Mouse (Mus musculus): ENCODE results near the gene Lcp2. TPM values are rescaled to one million over a fixed set of nuclear protein-coding genes. Genes with fewer than 3 reads are reported as not detected.

Gene Lcp2
- total RNA-seq (2021), result 1 to 10 TPM; 1.3 TPM
- long read RNA-seq, experiment 1, result 0 reads
- long read RNA-seq, experiment 2, partial matches to known transcripts, result 0 of 1 reads
- long read RNA-seq, experiment 2, other reads (novel, unspliced or antisense), result 1 of 1 reads

DNA sequence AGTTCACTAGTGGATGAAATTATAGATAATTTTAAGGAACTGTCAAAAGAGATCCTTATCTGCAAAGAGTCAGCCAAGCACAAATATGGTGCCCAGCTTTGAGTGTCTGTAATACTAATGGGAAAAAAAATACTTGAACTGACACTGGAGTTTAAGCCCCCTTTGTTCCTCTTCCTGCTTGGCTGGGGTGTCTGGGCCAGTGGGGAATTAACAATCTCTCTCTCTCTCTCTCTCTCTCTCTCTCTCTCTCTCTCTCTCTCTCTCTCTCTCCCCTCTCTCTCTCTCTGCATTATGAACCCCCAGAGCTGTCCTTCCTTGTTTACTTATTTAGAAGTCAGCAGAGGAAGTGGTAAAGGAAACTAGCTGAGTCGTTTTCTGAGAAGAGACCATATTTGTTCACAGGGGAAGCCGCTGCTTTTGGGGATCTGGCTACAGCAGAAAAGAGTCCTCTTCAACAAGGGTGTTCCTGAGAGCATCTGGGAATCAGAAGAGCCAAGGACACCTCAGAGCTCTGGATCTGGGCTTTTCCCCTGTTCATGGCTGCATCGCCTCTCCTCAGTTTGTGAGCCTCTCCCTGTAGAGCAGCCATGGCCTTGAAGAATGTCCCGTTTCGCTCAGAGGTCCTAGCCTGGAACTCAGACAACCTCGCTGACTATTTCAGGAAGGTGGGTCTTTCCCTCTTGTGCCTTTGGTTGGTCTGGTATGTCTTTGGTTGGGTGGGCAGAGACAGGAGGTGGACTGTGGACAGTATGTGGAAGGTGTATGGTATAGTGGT, at the start of gene Lcp2:
TSS of gene Lcp2 (plus strand) at position 154 of the 775 bp plus-strand sequence.
- intact Hi-C loops (cut with DNase I), result no loop called here
- no peak for DNase-seq

DNA sequence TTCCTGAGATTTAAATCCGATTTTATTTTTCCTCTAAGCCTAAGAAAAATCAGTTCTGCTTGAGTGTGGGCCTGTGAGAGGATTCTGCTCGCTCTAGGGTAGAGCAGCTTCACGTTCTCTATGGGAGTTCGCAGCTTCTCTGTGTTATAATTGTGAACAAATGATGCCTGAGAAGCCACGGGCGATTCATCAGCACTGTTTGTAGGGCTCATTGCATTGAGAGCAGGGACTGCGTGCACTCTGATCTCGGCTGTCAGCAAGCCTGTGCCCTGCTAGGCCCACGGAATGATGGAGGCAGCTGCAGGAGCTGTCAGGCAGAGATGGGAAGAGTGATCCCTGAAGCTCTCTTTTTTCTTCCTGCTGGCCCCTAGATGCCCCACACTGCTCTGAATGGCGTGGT, 48.5 kb upstream of the Lcp2 start:
- DNase-seq, result no peak
- intact Hi-C loops (cut with DNase I), result no loop called here

DNA sequence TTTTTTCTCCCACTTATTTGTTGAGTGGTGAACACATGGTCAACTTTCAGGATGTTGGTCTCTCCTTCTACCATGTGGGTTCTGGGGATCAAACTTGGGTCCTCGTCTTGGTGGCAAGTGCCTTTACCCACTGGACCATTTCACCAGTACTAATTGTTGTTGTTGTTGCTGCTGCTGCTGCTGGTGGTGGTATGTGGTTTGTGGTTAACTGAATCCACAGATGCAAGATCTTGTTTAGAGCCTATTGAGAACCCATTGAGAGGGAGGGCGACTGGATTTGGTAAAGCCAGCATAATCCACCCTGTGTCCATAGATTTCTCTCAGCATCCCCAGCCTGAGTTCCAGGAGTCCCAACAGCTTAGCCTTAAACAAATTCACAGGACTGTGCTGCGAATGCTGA, 46.3 kb upstream of the Lcp2 start:
- intact Hi-C loops (cut with DNase I), result no loop called here

DNA sequence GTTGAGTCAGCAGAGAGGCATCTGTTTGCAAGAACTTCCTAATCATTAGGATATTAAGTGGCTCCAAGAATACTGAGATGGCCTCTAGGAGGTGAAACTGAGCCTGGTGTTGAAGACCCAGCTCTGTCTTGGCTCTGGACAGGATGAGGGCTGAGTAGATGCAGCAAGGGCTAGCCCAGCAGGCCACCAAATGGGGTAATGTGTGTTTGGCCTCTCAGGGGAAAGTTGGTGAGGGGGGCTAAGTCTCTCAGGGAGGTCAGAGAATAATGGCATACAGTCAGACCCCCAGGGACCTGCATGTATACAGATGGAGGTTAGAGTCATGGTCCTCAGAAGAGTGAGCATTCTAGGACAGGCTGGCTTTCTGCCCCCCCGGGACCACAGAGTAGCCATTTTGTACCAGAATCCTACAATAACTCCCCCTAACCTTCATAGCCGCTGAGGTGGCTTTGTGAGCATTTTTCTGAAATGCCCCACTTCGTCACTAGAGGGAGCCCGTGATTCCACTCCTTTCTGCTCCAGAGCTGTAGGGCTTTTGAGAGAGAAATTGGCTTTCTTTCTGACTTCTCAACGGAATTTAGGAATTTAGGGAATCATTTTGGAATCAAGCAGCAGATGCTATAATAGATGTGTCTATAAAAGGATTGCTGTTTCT, 44.7 kb upstream of the Lcp2 start:
- DNase-seq, result peak; percentile 30 to 32
- intact Hi-C loops (cut with DNase I), result loop anchor here (2.0 kb wide), 1 partner anchor 71 kb away; no protein-coding TSS in a partner anchor

More for the DNA sequence above, 46.3 kb upstream of the Lcp2 start:
- no peak for DNase-seq

DNA sequence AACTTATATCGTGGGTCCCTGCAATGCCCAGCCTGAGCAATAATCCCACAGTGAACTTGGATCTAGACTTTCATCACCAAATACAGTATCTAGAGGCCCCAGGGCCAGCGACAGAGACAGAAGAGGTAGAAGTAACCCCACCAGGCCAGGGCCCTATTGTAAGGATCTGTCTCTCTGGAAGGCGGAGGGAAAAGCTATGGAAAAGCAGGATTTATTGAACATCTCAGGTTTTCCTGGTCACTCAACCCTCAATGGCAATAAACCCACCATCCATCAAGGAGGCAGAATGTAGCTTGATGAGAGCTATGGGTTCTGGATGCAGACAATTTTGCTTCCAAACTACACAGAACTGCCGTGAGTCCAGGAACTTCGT, 44.1 kb upstream of the Lcp2 start:
- intact Hi-C loops (cut with DNase I), result loop anchor here (2.0 kb wide), 1 partner anchor 70 kb away; no protein-coding TSS in a partner anchor
- no peak for DNase-seq

DNA sequence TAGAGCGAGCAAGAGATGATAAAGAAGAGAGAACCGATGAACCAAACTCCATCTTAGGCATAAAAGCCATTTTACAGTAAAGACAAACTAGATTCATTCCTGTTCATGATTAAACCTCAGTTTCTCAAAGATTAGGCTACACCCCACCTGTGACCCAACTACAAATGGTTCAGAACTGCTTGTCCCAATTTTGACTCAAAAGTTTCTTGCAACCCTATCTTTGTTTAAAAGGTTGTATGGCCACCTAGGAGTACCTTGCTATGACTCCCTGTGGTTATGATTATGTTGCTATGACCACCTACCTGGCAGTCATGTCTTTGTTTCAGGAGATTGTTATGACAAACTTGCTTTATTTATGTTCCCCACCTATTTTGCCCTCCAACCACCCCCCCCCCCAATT, 39.1 kb upstream of the Lcp2 start:
- DNase-seq, result no peak
- intact Hi-C loops (cut with DNase I), result loop anchor here (5.0 kb wide), 1 partner anchor 50 kb away; no protein-coding TSS in a partner anchor

DNA sequence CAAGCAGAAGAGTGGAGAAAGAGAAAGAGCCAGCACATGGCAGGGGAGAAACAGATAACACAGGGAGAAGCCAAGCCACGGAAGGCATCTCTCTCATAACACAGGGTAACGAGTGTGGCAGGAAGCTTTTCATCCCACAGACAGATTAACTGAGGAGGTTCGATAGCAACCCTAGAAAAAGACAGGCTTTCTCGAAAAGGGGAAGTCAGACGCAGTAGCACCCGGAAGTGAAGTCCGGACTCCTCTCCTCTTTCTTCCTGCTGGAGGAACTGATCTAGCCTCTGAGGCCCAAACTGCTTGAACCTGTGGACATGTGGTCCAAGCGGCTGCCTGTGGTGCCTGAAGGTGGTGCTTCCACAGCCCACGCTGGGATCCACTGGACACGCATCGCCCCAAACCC, 38.5 kb upstream of the Lcp2 start:
- DNase-seq, result no peak
- intact Hi-C loops (cut with DNase I), result loop anchor here (5.0 kb wide), 1 partner anchor 51 kb away; no protein-coding TSS in a partner anchor

DNA sequence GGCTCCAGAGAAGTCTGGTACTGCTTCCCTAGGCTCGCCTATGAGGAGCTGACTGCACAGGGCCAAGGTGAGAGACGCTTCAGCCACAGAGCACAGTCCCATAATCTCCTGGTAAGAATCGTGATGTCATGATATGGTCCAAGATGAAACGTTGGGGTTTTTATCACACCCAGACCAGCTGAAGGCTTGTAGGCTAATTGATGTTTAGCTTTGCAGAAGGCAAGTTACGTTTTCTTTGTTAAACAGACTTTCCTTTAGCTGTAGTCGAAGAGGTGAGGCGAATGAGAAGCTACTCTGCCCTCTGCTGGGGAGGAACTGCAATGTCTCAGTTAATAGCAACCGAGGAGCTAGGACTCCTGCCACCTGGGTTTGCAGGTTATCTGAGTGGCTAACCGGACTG, 38.0 kb upstream of the Lcp2 start:
- no peak for DNase-seq
- intact Hi-C loops (cut with DNase I), result loop anchor here (5.0 kb wide), 1 partner anchor 51 kb away; no protein-coding TSS in a partner anchor

DNA sequence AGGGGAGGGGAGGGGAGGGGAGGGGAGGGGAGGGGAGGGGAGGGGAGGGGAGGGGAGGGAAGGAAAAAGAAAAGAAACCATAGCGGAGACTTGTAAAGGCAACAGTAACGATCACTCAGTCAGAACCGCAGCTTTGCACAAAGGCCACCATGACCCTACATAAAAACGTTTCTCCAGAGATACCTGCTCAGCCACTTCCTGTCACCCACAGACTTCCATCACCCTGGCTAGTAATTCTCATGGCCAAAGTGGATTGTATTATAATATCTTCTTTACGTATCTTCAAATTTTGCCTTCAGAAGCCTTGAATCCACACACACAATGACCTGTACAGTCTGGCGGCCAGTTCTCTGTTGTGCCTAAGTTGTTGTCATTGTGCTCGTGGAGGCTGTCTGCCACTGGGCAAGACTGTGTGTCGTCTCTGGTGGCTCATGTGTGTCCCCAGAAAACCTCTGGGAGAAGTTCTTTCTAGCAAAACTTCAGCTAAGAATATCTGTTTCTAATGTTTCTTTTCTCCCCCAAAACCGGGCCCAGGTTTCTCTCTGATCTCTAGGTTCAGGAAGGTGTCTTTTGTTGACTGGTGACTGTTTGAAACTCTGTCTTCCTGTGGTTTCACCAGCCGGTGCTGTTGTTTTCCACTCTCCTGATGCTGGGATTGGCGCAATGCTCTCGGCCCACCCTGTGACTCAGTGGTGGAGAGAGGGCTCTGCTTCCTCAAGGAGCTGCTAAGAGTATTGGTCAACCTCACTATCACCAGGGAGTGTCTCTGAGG, 37.2 kb upstream of the Lcp2 start:
- no peak for DNase-seq
- intact Hi-C loops (cut with DNase I), result loop anchor here (5.0 kb wide), 1 partner anchor 52 kb away; no protein-coding TSS in a partner anchor

DNA sequence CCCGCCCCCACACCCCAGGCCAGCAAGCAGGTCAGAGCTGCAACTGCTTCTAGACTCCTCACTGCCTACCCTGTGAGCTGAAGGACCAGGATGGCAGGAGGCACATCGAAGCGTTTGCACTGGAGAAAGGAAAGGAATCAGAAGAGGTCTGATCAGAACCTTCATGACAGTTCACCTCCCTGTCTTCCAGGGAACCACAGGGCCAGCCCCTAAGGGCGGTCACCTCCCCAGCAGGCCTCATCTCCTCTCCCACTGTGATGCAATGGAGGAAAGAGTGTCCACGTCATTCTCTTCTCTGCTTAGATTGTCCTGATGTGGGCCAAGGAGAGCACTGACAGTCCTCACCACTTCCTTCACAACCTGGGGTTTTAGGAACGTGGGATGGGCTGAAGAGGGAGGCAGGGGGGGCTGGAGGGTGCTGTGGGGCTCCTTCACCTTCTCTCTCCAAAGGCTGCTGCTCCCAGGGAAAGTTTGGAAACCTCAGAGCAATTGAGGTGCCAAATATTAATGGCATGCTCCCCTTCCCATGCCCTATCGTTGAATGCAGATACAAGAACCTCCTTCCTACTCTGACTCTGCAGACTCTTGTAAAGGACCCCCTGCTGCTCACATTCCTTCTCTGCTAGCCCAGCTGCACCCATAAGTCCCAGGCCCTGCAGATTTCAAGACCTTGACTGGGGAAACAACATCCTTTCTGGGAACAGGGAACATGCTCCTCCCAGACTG, 36.4 kb upstream of the Lcp2 start:
- intact Hi-C loops (cut with DNase I), result no loop called here
- DNase-seq, result no peak

DNA sequence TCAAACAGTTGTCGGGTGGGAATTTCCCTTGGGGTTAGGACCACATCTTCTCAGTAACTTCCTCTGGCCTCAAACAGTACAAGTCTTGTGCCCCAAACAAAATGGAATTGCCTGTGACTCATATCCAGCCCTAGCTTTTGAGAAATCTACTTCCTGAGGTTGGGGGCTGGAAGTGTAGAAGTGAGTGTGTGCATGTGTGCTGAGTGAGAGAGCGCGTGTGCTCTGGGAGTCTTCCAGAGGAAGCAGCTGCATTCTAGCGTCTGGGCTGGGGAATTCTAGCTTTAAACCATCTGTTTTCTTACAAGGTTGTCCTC, 35.9 kb upstream of the Lcp2 start:
- no peak for DNase-seq

DNA sequence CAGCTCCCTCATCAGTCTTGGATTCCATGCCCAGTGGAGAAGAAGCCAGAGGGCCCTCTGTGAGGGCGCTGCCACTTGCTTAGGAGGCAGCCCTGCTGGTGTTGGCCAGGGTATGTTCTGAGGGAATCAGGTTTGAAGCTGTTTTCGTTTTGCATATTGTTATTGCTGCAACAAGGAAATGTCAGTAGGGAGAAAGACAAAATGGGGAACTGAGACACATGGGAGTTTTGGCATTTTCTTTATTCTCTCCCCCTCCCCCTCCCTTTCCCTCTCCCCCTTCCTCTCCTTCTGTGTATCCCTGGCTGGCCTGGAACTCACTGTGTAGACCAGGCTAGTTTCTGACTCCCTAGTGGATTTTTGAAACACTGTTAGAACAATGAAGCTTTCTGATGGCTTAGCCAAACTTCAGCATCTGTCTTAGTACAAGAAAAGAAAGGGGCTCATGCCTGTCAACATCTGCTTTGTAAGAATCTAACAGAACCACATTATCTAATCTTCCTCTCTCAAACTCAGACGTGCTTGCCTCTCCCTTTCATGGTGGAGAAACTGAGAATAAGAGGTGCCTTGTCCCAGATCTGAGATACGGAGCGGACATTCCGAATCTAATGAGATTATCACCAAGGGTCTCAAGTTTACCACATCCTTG, 34.6 kb upstream of the Lcp2 start:
- no peak for DNase-seq

More for the DNA sequence above, 35.9 kb upstream of the Lcp2 start:
- intact Hi-C loops (cut with DNase I), result no loop called here

DNA sequence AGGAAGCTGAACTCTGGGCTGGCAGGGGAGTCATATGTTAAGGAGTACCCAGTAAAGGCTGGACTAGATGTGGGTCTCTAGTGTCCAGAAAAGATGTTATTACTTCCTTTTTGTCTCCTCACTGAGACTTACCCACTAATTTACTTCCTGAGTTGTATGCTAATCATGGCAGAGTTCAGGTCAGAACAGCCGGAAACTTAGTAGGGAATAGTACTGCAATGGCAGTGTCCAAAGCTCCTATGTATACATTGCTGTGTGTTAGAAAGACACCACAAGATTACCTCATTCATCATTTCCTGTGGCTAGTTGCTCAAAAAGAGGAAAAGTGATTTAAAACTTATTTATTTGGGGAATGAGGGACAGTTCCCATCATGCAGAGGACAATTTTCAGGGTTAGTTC, 21.6 kb upstream of the Lcp2 start:
- DNase-seq, result no peak
- intact Hi-C loops (cut with DNase I), result no loop called here

More for the DNA sequence above, 34.6 kb upstream of the Lcp2 start:
- intact Hi-C loops (cut with DNase I), result no loop called here

DNA sequence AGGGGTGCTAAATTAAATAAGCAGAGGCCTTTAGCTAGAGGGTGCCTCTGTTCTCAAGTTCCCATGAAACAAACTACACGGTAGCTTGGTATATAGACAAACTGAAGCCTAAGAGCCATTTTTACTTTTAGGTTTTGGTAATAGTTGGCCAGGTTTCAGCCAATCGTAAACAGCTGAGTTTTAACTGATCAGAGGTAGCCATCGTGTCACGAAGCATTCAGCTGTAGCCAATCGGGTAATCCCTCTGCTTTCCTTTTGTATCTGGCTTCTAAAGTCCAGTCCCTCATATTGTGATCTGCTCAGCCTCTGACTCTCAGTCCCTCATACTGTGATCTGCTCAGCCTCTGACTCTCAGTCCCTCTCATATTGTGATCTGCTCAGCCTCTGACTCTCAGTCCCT, 17.1 kb upstream of the Lcp2 start:
- intact Hi-C loops (cut with DNase I), result no loop called here
- no peak for DNase-seq

DNA sequence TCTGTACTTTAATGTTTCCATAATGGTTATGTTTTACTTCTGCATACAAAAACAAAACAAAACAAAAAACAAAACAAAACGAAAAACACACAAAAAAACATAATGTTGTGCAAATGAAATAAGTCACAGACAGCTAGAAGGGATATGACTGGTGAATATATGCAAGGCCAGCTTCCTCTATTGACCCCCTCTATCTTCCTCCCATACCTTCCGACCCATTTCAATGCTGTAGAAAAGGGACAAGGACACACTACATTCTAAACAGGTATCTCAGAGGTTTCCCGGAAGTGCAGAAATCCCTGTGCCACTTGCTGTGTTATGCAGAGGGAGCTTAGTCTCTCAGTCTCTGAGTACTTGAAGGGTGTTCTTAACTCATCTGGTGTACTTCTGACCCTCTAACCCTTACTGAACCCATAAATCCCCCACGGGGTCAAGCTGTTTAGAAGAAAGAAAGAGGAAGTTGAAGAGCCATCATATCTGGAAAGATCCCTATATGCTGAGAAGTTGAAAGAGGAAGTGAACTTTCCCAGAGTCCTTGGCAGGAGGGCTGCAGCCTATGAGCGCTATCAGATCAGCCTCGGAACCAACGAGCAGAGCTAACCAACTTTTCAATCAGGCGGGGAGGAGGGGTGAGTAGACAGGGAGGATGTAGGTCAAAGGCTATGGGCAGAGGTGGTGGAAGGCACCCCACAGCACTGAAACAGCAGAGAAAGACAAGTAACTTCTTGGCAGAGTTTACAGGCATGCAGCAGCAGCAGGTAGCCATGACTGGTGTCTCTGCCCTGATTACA, 15.5 kb upstream of the Lcp2 start:
- intact Hi-C loops (cut with DNase I), result no loop called here
- DNase-seq, result no peak

DNA sequence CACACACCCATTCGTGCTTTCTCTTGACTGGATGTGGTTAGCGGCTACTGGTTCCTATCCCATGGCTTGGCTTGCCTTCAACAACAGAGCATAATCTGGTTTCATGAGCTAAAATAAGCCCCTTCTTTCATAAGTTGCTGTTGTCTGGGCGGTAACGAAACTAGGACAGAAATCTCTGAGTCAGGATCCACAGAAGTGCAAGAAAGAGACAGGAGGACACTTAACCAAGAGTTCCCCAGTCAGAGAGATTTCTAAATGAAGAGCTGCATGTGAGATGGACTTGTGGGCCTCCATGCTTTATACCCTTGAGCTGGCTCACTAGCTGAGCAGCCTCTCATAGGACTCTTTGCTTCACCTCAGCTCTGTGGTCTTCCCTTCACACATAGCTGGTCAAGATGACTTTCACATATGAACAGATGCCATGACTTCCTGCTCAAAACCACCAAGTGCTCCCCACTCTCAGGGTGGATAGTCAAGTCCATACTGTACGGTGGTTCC, 12.7 kb upstream of the Lcp2 start:
- no peak for DNase-seq
- intact Hi-C loops (cut with DNase I), result no loop called here

DNA sequence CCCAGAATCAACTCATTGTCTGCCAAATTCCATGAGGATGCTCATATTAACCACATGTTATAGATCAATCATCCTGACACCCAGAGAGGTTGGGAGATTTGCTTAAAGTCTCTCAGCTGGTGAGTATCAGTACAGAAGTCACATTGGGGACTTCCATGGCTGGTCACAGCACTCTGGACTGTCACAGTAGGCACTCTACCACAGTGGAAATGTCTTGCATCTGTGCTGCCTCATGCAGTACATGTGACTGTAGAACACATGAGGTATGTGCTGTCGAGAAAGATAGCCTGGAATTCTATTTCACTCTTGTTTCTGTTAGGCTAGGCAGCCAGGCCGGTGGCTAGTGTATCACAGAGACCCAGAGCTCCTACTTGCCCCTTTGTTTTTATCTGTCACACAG, 11.9 kb upstream of the Lcp2 start:
- intact Hi-C loops (cut with DNase I), result no loop called here
- no peak for DNase-seq

DNA sequence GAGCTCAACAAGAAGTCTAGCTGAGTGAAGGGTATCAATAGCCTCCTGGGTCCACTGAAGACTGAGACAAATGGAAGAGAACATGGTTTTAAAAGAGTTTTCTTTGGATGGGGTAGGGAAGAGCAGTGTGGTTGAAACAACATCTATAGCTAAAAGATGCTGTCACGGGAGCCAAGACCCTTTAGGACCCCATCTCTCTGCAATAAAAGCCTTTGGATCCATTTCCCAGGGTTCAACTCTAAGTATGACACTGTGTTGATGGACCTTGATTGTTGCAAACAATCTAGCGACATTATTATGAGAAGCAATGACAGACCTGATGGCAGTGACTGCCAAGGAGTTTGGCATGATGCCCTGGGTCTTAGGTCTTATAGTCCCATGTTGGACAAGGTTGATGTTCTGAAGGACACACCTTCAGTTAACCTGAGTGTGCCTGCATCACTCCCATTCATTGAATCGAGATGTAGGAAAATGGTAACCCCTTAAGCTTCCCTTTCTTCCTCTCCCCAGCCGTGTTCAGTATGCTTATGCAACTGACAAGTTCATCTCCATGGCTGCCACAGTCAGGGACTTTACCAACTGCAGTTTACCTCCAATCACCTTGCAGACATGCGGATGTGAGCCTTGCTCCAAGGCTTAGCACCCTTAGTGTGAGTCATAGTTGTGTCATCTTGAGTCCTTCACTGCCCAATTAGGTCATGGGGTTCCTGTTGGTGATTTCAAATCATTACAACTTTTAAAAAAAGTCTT, 10.6 kb upstream of the Lcp2 start:
- intact Hi-C loops (cut with DNase I), result no loop called here

More for the DNA sequence above, 10.6 kb upstream of the Lcp2 start:
- no peak for DNase-seq

Measured in gastrocnemius, postnatal 36 days (tissue).